Mouse (Mus musculus): ENCODE measurements around the gene 2700097O09Rik. TPM values are rescaled to one million over a fixed set of nuclear protein-coding genes. Genes with fewer than 3 reads are reported as not detected.

Gene 2700097O09Rik
- polyA plus RNA-seq, 1 experiment from 2014 or later = 41.9 TPM

DNA sequence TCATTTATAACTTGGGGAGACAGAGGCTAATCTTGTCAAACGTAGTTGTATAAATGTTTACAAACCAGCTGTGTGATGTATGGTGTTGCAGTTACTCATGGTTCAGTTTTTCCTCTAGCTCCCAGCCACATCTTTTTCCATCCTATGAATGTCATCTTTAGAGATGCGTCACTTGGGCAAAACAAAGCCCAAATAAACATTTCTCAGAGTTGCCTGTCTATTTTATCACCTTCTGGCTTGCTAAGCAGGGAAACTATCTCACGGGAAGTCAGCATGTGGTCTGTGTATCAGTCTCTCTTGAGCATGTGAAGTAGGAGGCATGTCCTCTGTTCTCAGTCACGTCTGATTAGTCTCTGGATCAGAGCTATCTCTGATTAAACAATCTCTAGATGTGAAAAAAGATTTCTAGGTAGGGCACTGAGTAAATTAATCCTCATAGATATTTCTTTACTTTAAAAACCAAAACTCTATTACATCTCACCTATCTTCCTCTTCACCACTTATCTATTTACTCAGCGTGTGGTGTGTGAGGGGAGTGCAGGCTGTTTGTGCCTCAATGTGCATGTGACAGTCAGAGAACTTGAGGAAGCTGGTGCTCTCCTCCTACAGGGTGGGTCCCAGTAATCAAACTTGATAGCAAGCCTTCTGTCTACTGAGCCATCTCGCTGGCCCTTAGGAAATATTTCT, 19.6 kb downstream of the 2700097O09Rik start:
- H3K27me3 ChIP-seq = no peaks in the 10 kb centered on the region
- no peaks in the 10 kb centered on the region for H3K4me1 ChIP-seq
- no peaks in the 10 kb centered on the region for H3K9me3 ChIP-seq
- peaks cover 23% of the 10 kb centered on the region for H3K36me3 ChIP-seq
- no peak overlapping the region for H3K27ac ChIP-seq
- ATAC-seq (ENCODE audit: insufficient number of reproducible peaks, insufficient read depth, low FRiP score, low TSS enrichment, low read depth) = no peak
- no peak overlapping the region for H3K4me3 ChIP-seq
- no peak overlapping the region for H3K9ac ChIP-seq
- H3K4me2 ChIP-seq = no peak overlapping the region
- WGBS = 81% methylated on average over 6 of the region's 6 CpGs

DNA sequence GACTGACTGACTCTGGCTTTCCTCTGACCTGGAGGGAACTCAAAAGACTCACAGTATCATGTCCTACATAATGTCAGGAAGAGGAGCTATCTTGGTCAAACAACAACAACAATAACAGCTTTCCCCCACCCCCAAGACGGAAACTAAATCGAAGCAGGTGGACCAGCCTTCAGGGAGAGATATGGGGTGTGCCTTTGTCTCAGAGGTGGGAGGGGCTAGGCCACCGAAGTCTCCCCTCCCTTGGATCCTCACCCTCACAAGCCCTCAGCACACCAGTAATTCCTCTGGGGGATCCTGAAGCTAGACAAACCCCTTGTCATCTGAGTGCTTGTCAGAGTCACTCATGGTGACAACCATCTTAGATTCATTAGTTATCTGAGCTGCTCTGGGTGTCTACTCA, 20.1 kb downstream of the 2700097O09Rik start:
- ATAC-seq (ENCODE audit: insufficient number of reproducible peaks, insufficient read depth, low FRiP score, low TSS enrichment, low read depth) = no peak
- Histone ChIP-seq H3K4me3 (no peak overlapping the region), H3K27me3 (no peaks in the 10 kb centered on the region), H3K9me3 (no peaks in the 10 kb centered on the region), H3K4me2 (no peak overlapping the region), H3K9ac (no peak overlapping the region), H3K36me3 (peaks cover 23% of the 10 kb centered on the region), H3K27ac (no peak overlapping the region), H3K4me1 (no peaks in the 10 kb centered on the region)
- 58% methylated on average over 3 of the region's 3 CpGs for WGBS

- no peak overlapping the region for H3K4me2 ChIP-seq
- no peaks in the 10 kb centered on the region for H3K4me1 ChIP-seq
- H3K36me3 ChIP-seq = peaks cover 23% of the 10 kb centered on the region
- no peak overlapping the region for H3K27ac ChIP-seq
- ATAC-seq (ENCODE audit: insufficient number of reproducible peaks, insufficient read depth, low FRiP score, low TSS enrichment, low read depth) = no peak
- no peak overlapping the region for H3K9ac ChIP-seq
- H3K9me3 ChIP-seq = no peaks in the 10 kb centered on the region
- WGBS = 59% methylated on average over 6 of the region's 6 CpGs
- no peak overlapping the region for H3K4me3 ChIP-seq
- no peaks in the 10 kb centered on the region for H3K27me3 ChIP-seq
Measured at GRCm38 (mm10) chr12:55058865-55059615, 20.9 kb downstream of the 2700097O09Rik start.

- H3K4me3 ChIP-seq = no peak overlapping the region
- 88% methylated on average over 2 of the region's 2 CpGs for WGBS
Measured at GRCm38 (mm10) chr12:55056703-55057102, 23.2 kb downstream of the 2700097O09Rik start.

GRCm38 (mm10) chr12:55054551-55055241, 25.2 kb downstream of the 2700097O09Rik start:
- H3K4me3 ChIP-seq = no peak overlapping the region
- H3K4me2 ChIP-seq = no peak overlapping the region
- peaks cover 32% of the 10 kb centered on the region for H3K36me3 ChIP-seq
- H3K9ac ChIP-seq = no peak overlapping the region
- 85% methylated on average over 2 of the region's 2 CpGs for WGBS
- no peak overlapping the region for H3K27ac ChIP-seq
- H3K4me1 ChIP-seq = no peaks in the 10 kb centered on the region
- no peak for ATAC-seq (ENCODE audit: insufficient number of reproducible peaks, insufficient read depth, low FRiP score, low TSS enrichment, low read depth)
- no peaks in the 10 kb centered on the region for H3K27me3 ChIP-seq
- no peaks in the 10 kb centered on the region for H3K9me3 ChIP-seq

More at GRCm38 (mm10) chr12:55056703-55057102, 23.2 kb downstream of the 2700097O09Rik start:
- Histone ChIP-seq H3K36me3 (peaks cover 35% of the 10 kb centered on the region), H3K4me2 (no peak overlapping the region), H3K9me3 (no peaks in the 10 kb centered on the region), H3K27me3 (no peaks in the 10 kb centered on the region), H3K27ac (no peak overlapping the region), H3K9ac (no peak overlapping the region), H3K4me1 (no peaks in the 10 kb centered on the region)
- ATAC-seq (ENCODE audit: insufficient number of reproducible peaks, insufficient read depth, low FRiP score, low TSS enrichment, low read depth) = no peak

DNA sequence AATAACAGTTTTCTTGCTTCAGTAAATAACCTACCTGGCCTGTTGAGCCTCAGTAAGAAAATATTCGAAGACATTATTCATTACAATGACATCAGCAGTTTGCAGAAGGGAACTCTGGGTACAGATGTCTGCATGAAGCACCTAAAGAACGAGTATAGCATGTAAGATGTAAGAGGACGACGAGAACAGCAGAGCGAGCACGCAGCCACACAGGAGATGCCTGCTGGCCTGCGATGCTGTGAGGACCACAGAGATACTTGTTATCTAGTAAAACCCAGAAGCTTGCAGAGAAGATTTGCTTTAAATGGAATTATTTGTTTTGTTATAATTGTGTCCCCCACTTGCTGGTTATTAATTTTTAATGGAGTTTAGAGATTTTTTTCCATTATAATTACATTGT, 26.6 kb downstream of the 2700097O09Rik start:
- Histone ChIP-seq H3K27me3 (no peaks in the 10 kb centered on the region), H3K9ac (no peak overlapping the region), H3K27ac (no peak overlapping the region), H3K4me2 (no peak overlapping the region), H3K4me3 (no peak overlapping the region), H3K9me3 (no peaks in the 10 kb centered on the region), H3K36me3 (peaks cover 29% of the 10 kb centered on the region), H3K4me1 (no peaks in the 10 kb centered on the region)
- no peak for ATAC-seq (ENCODE audit: insufficient number of reproducible peaks, insufficient read depth, low FRiP score, low TSS enrichment, low read depth)
- 93% methylated on average over 7 of the region's 7 CpGs for WGBS

- no peak overlapping the region for H3K4me3 ChIP-seq
- no peaks in the 10 kb centered on the region for H3K27me3 ChIP-seq
- no peak overlapping the region for H3K9ac ChIP-seq
- ATAC-seq (ENCODE audit: insufficient number of reproducible peaks, insufficient read depth, low FRiP score, low TSS enrichment, low read depth) = no peak
- no peak overlapping the region for H3K4me2 ChIP-seq
- no peaks in the 10 kb centered on the region for H3K9me3 ChIP-seq
- no peaks in the 10 kb centered on the region for H3K4me1 ChIP-seq
- H3K36me3 ChIP-seq = peaks cover 36% of the 10 kb centered on the region
- WGBS = 91% methylated on average over 8 of the region's 8 CpGs
- H3K27ac ChIP-seq = no peak overlapping the region
Measured at GRCm38 (mm10) chr12:55051210-55052173, 28.4 kb downstream of the 2700097O09Rik start.

- Histone ChIP-seq H3K4me1 (no peaks in the 10 kb centered on the region), H3K4me2 (no peak overlapping the region), H3K27ac (no peak overlapping the region), H3K9me3 (no peaks in the 10 kb centered on the region), H3K9ac (no peak overlapping the region), H3K27me3 (no peaks in the 10 kb centered on the region), H3K36me3 (peaks cover 37% of the 10 kb centered on the region), H3K4me3 (no peak overlapping the region)
- no peak for ATAC-seq (ENCODE audit: insufficient number of reproducible peaks, insufficient read depth, low FRiP score, low TSS enrichment, low read depth)
- WGBS = 92% methylated on average over 8 of the region's 8 CpGs
Measured at GRCm38 (mm10) chr12:55049731-55050353, 30.1 kb downstream of the 2700097O09Rik start.

DNA sequence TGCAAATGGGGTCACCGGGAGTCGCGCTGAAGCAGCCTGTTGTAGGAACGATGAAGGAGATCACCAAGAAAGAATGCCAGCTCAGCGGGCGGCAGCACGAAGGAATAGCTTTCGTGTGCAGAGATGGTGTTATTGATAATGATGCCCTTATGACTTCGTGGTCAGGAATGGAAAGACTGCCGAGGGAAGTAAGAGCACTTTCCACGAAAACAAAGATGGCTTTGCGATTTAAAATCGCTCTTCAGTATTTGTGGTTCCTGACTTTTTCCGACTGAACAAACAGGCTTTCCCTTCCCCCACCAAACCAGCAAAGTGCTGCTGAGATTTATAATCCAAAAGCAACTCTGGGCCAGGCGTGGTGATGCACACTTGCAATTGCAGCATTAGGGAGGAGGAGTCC, 38.9 kb downstream of the 2700097O09Rik start:
- Histone ChIP-seq H3K36me3 (peaks cover 8% of the 10 kb centered on the region), H3K9ac (no peak overlapping the region), H3K4me3 (no peak overlapping the region), H3K9me3 (no peaks in the 10 kb centered on the region), H3K27ac (no peak overlapping the region), H3K4me2 (no peak overlapping the region), H3K27me3 (no peaks in the 10 kb centered on the region), H3K4me1 (no peaks in the 10 kb centered on the region)
- no peak for ATAC-seq (ENCODE audit: insufficient number of reproducible peaks, insufficient read depth, low FRiP score, low TSS enrichment, low read depth)
- 75% methylated on average over 15 of the region's 15 CpGs for WGBS

- Histone ChIP-seq H3K9me3 (no peaks in the 10 kb centered on the region; the same call in 1 of the 2 replicates), H3K27ac (no peak overlapping the region), H3K36me3 (no peaks in the 10 kb centered on the region), H3K4me1 (no peaks in the 10 kb centered on the region), H3K4me2 (no peak overlapping the region), H3K9ac (no peak overlapping the region), H3K4me3 (no peak overlapping the region), H3K27me3 (no peaks in the 10 kb centered on the region)
- ATAC-seq (ENCODE audit: insufficient number of reproducible peaks, insufficient read depth, low FRiP score, low TSS enrichment, low read depth) = no peak
- WGBS = 29% methylated on average over 3 of the region's 3 CpGs
Measured at GRCm38 (mm10) chr12:55027088-55027487, 52.8 kb downstream of the 2700097O09Rik start.

Data from embryonic facial prominence, embryonic 13.5 days (tissue).